Mouse (Mus musculus) small intestine, adult 2 months (tissue): Measurements from ENCODE around the gene Pcbd2. TPM values are rescaled to one million over a fixed set of nuclear protein-coding genes. Genes with fewer than 3 reads are reported as not detected.

ENCODE experiments used
- H3K27ac ChIP-seq: fragments of 200-500 bp; 2 replicates; pipeline ENCODE4 v1.5.1; 2012; ENCODE audit warnings: low read depth, low read length, control low read depth, inconsistent platforms; ENCODE audit not compliant: insufficient read depth
- H3K27me3 ChIP-seq: fragments of 200-500 bp; 2 replicates; pipeline ENCODE4 v1.6.1; 2012; ENCODE audit warnings: mild to moderate bottlenecking, moderate library complexity, low read length, inconsistent platforms; ENCODE audit not compliant: control insufficient read depth, insufficient read depth
- H3K36me3 ChIP-seq: fragments of 200-500 bp; 2 replicates; pipeline ENCODE4 v1.6.1; 2012; ENCODE audit warnings: mild to moderate bottlenecking, low read length, control low read depth, inconsistent platforms; ENCODE audit not compliant: control insufficient read depth, insufficient read depth
- H3K4me1 ChIP-seq: fragments of 200-500 bp; 2 replicates; pipeline ENCODE4 v1.6.1; 2012; ENCODE audit warnings: low read length, inconsistent platforms, mixed read lengths; ENCODE audit not compliant: control insufficient read depth, insufficient read depth, insufficient read length
- H3K4me3 ChIP-seq: fragments of 200-500 bp; 2 replicates; pipeline ENCODE4 v1.5.1; 2012; ENCODE audit warnings: low read depth, mild to moderate bottlenecking, control low read depth, inconsistent platforms, low read length, moderate library complexity
- CTCF ChIP-seq: fragments of 200-500 bp; IDR thresholded peaks from 2 replicates; pipeline ENCODE4 v1.5.1; 2012; ENCODE audit warnings: low read depth, mild to moderate bottlenecking, control low read depth, inconsistent platforms, low read length, moderate library complexity, mixed read lengths; ENCODE audit not compliant: insufficient replicate concordance, insufficient read length; ENCODE audit errors: extremely low read depth
- POLR2A ChIP-seq: fragments of 200-500 bp; IDR thresholded peaks from 2 replicates; pipeline ENCODE4 v1.6.1; 2012; ENCODE audit warnings: low read depth, mild to moderate bottlenecking, control low read depth, inconsistent platforms, low read length, moderate library complexity
- WGBS: fragments of 180-500 bp; shearing (Covaris S2); methylation state at CpG from one replicate; pipeline ENCODE4 v1.1.7; 2018; 5-methylcytosine and 5-hydroxymethylcytosine counted together
- polyA plus RNA-seq: library from polyadenylated mRNA; depleted of rRNA; stranded (reverse); fragments of >200 nt; gene quantifications from 2 replicates; pipeline ENCODE4 v1.2.3, GENCODE M21; 2012; rRNA removed

Gene Pcbd2
- polyA plus RNA-seq, 1 experiment: 20.2 TPM

GRCm38 (mm10) chr13:55813490-55814016 is 86.4 kb downstream of the Pcbd2 start:
- TF ChIP-seq POLR2A (no peak), CTCF (no peak)
- H3K27me3 ChIP-seq: no peaks in the 10 kb centered on the region
- H3K4me3 ChIP-seq: no peak overlapping the region
- WGBS: 73% methylated on average over 5 of the region's 5 CpGs
- H3K36me3 ChIP-seq: no peaks in the 10 kb centered on the region
- H3K4me1 ChIP-seq: no peaks in the 10 kb centered on the region; the same call in 1 of the 2 replicates
- H3K27ac ChIP-seq: no peak overlapping the region

DNA sequence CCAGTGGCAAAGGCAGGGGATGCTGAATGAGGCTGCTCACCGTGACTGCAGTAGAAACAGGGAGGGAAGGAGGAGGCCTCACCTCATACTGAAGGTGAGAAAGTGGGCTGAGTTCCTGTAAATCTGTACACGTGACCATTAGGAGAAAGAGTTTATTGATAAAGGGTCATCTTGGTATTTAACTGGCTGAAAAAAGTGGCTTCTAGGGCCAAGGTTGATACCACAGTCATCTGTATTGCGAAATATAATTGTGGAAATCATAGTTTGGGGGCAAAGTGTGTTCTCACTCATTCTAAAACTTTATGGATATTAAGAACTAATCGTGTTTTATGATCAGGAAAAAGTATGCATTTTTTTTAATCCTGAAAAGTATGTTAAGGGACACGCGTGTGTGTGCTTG is 87.7 kb downstream of the Pcbd2 start:
- TF ChIP-seq CTCF: no peak
- no peak for TF ChIP-seq POLR2A
- WGBS: 67% methylated on average over 6 of the region's 6 CpGs
- Histone ChIP-seq H3K27me3 (no peaks in the 10 kb centered on the region), H3K4me3 (no peak overlapping the region), H3K4me1 (no peaks in the 10 kb centered on the region; the same call in 1 of the 2 replicates), H3K36me3 (no peaks in the 10 kb centered on the region), H3K27ac (no peak overlapping the region)

DNA sequence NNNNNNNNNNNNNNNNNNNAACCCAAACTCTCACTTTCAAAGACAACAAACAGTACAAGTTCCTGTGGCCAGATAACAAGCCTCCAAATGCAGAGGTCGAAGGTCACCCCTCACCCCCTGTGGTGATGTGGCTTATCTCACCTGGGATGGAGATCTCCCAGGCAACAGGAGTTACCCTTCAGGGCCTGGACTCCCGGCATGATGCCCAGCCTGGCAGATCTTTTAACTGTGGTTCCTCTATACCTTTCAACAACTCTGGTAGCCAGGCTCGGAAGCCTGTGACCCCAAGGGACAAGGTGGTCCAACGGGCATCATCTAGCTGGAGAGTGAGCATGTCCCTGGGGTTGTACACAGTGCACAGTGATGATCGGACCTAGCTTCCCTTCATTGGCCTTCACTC is 95.3 kb downstream of the Pcbd2 start:
- H3K27ac ChIP-seq: no peak overlapping the region
- 62% methylated on average over 5 of the region's 5 CpGs for WGBS
- H3K4me1 ChIP-seq: peaks cover 2% of the 10 kb centered on the region; the same call in 1 of the 2 replicates
- peaks cover 9% of the 10 kb centered on the region for H3K36me3 ChIP-seq
- TF ChIP-seq POLR2A (no peak), CTCF (no peak)
- H3K27me3 ChIP-seq: peaks cover 13% of the 10 kb centered on the region
- no peak overlapping the region for H3K4me3 ChIP-seq

DNA sequence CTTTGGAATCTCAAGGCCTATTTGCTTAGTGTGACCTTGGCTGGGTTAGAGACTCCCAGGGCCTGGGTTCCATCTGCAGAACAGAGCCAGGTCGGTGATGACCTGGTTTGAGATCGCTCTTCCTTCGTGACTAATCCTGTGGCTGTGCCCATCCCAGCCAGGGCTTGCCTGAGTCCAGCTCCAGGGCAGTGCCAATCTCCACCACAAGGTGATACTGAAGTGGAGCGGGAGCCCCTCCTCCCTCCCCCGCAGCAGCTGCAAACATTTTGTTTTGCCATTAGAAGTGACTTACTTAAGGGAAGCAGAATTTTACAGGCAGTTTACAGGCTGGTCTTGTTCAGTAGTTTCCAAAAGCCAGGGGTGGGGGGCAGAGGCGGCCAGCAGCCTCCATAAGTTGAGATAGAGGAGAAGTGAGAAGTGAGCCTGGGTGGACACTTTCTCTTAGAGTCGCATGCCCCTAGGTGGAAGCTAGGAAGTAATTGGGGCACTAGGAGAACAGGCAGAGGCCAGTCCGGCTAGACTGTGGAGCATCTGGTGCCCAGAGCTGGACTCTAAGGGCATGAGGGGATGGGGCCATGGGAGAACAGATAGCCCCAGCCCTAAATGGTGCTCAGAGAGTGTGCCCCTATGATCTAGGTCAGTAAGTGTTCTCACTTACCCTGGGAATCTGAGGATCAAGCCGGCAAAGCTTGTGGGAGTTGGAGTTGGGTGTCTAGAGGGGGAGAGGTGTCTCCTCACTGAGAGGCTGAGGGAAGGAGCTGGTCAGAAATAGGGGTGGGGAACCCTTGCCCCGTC is 97.2 kb downstream of the Pcbd2 start:
- TF ChIP-seq CTCF (no peak), POLR2A (no peak)
- peaks cover 4% of the 10 kb centered on the region for H3K4me1 ChIP-seq
- no peak overlapping the region for H3K27ac ChIP-seq
- peaks cover 13% of the 10 kb centered on the region for H3K27me3 ChIP-seq
- H3K36me3 ChIP-seq: peaks cover 9% of the 10 kb centered on the region
- 71% methylated on average over 10 of the region's 10 CpGs for WGBS
- no peak overlapping the region for H3K4me3 ChIP-seq

DNA sequence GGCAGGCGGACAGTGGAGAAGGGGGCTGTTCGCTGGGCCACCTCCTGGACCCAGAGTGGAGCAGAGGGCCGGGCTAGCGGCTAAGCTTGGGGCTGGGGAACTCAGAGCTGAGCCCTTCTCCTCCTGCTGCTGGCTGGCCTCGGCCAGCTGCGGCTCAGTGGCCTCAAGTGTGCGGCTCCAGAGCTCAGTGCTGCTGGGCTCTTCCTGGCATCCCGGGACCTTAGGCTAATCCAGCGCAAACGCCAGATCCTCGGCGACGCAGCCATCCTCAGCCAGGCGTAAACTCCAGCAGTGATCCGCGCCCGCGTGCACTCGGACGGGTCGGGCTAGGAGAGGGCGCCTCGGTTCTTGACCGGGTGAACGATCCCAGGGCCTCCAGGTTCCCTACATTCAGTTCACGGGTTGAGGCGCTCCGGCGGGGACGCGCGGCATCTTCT is 98.1 kb downstream of the Pcbd2 start:
- TF ChIP-seq POLR2A: no peak
- TF ChIP-seq CTCF: no peak
- 69% methylated on average over 32 of the region's 32 CpGs for WGBS
- peaks cover 9% of the 10 kb centered on the region for H3K36me3 ChIP-seq
- H3K27me3 ChIP-seq: peaks cover 15% of the 10 kb centered on the region
- H3K27ac ChIP-seq: no peak overlapping the region
- H3K4me3 ChIP-seq: no peak overlapping the region
- peaks cover 4% of the 10 kb centered on the region for H3K4me1 ChIP-seq

- H3K27ac ChIP-seq: no peak overlapping the region
- TF ChIP-seq POLR2A (no peak), CTCF (no peak)
- H3K27me3 ChIP-seq: peaks cover 20% of the 10 kb centered on the region
- WGBS: 65% methylated on average over 56 of the region's 56 CpGs
- peaks cover 9% of the 10 kb centered on the region for H3K36me3 ChIP-seq
- no peak overlapping the region for H3K4me3 ChIP-seq
- H3K4me1 ChIP-seq: peaks cover 4% of the 10 kb centered on the region
These were observed 99.0 kb downstream of the Pcbd2 start for GRCm38 (mm10) chr13:55826008-55826671.

Other genes with a start within 250 kb of the Pcbd2 start
- 8.9 and 9.8 TPM in 2 replicates for gene Dbn1, start 239.3 kb upstream of the Pcbd2 start, polyA plus RNA-seq
- 57.1 and 60.2 TPM in 2 replicates for gene Pdlim7, start 213.7 kb upstream of the Pcbd2 start, polyA plus RNA-seq
- gene Dok3, start 198.1 kb upstream of the Pcbd2 start, polyA plus RNA-seq: 14.1 and 25.7 TPM in 2 replicates
- 27.3 and 53.6 TPM in 2 replicates for gene Ddx41, start 190.7 kb upstream of the Pcbd2 start, polyA plus RNA-seq
- gene Fam193b, start 156.2 kb upstream of the Pcbd2 start, polyA plus RNA-seq: 51.0 and 76.9 TPM in 2 replicates
- 17.6 and 21.1 TPM in 2 replicates for gene Tmed9, start 153.6 kb upstream of the Pcbd2 start, polyA plus RNA-seq
- 11.4 and 16.7 TPM in 2 replicates for gene B4galt7, start 127.5 kb upstream of the Pcbd2 start, polyA plus RNA-seq
- 3.8 and 5.7 TPM in 2 replicates for gene Caml, start 104.4 kb upstream of the Pcbd2 start, polyA plus RNA-seq
- 2.2 and 5.1 TPM in 2 replicates for gene Ddx46, start 92.3 kb upstream of the Pcbd2 start, polyA plus RNA-seq
- 4.9 and 7.5 TPM in 2 replicates for gene B230219D22Rik, start 34.2 kb upstream of the Pcbd2 start, polyA plus RNA-seq
- 21.5 and 32.8 TPM in 2 replicates for gene Txndc15, start 12.7 kb upstream of the Pcbd2 start, polyA plus RNA-seq
- 0.06 TPM in 1 of 2 replicates, not detected in the other for gene Catsper3, start 57.2 kb downstream of the Pcbd2 start, polyA plus RNA-seq
- 14.6 and 20.3 TPM in 2 replicates for gene Pitx1, start 108.8 kb downstream of the Pcbd2 start, polyA plus RNA-seq